Mouse (Mus musculus): ENCODE measurements around the gene D930048N14Rik. TPM values are rescaled to one million over a fixed set of nuclear protein-coding genes. Genes with fewer than 3 reads are reported as not detected.

The D930048N14Rik gene
- total and polyA plus RNA-seq, 3 experiments: 0.39 to 2.1 TPM; not detected in 1

DNA sequence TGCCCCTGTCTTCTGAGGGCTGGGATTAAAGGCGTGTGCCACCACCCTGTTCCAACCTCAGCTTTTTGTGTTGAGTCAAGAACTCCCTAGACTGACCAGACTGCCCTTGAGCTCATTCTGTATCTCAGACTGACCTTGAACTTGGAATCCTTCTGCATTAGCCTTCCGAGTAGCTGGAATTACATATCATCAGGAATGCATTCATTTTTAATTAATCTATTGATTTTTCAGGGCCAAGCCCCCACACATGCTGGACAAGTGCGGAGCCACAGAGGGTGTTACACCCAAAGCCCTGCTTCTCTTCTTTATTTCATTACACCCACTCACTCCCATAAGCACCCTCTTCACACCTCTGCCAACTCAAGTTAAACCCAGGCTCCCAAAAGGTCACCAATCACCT lies 17.0 kb upstream of the D930048N14Rik start:
- H3K4me1 ChIP-seq (ENCODE audit: control insufficient read depth in 1 of 2, insufficient read depth in 2 of 2, low read length in 2 of 2): peaks cover 12 to 57% of the 10 kb centered on the region in 2 experiments
- H3K27me3 ChIP-seq (ENCODE audit: control insufficient read depth in 1 of 2, insufficient read depth in 2 of 2, low read length in 2 of 2): no peaks in the 10 kb centered on the region
- no peak for TF ChIP-seq ELF1 (IDR thresholded peaks at IDR 0.05; ENCODE audit: low read depth, low read length)
- no peak overlapping the region for H3K4me3 ChIP-seq (ENCODE audit: control insufficient read depth in 1 of 2, insufficient read depth in 1 of 2, low read depth in 2 of 2, low read length in 2 of 2)
- H3K36me3 ChIP-seq (ENCODE audit: control insufficient read depth in 1 of 2, insufficient read depth in 2 of 2, low read length in 2 of 2): peaks cover 1 to 51% of the 10 kb centered on the region in 2 experiments; a peak in 2 of 4 replicates
- H3K79me2 ChIP-seq (ENCODE audit: control insufficient read depth, insufficient read depth, low read length, poor library complexity): peaks cover 36% of the 10 kb centered on the region
- H3K9me3 ChIP-seq (replicated peaks; ENCODE audit: insufficient read depth, low read length): no peaks in the 10 kb centered on the region
- H3K9ac ChIP-seq (ENCODE audit: control insufficient read depth, low read depth, low read length, poor library complexity, severe bottlenecking): no peak overlapping the region
- DNase-seq (ENCODE audit: low read depth, low spot score): no peak
- H3K27ac ChIP-seq (ENCODE audit: control insufficient read depth, low read depth, low read length): no peak overlapping the region

- peak overlapping the region; percentile 83 for H3K9ac ChIP-seq (ENCODE audit: control insufficient read depth, low read depth, low read length, poor library complexity, severe bottlenecking)
- peak overlapping the region; percentile 69 to 84 for H3K4me3 ChIP-seq (ENCODE audit: control insufficient read depth in 1 of 2, insufficient read depth in 1 of 2, low read depth in 2 of 2, low read length in 2 of 2)
- peaks cover 9 to 50% of the 10 kb centered on the region in 2 experiments for H3K4me1 ChIP-seq (ENCODE audit: control insufficient read depth in 1 of 2, insufficient read depth in 2 of 2, low read length in 2 of 2)
- no peaks in the 10 kb centered on the region for H3K9me3 ChIP-seq (replicated peaks; ENCODE audit: insufficient read depth, low read length)
- no peaks in the 10 kb centered on the region for H3K27me3 ChIP-seq (ENCODE audit: control insufficient read depth in 1 of 2, insufficient read depth in 2 of 2, low read length in 2 of 2)
- H3K79me2 ChIP-seq (ENCODE audit: control insufficient read depth, insufficient read depth, low read length, poor library complexity): peaks cover 34% of the 10 kb centered on the region
- H3K36me3 ChIP-seq (ENCODE audit: control insufficient read depth in 1 of 2, insufficient read depth in 2 of 2, low read length in 2 of 2): peaks cover 0 to 42% of the 10 kb centered on the region in 2 experiments; a peak in 2 of 4 replicates
- DNase-seq (ENCODE audit: low read depth, low spot score): peak; percentile 67
- peak overlapping the region; percentile 92 for H3K27ac ChIP-seq (ENCODE audit: control insufficient read depth, low read depth, low read length)
- TF ChIP-seq MXI1 (IDR thresholded peaks at IDR 0.05; ENCODE audit: low read depth, low read length): peak; percentile 92
- no peak for TF ChIP-seq GABPA (IDR thresholded peaks at IDR 0.05; ENCODE audit: low read depth, low read length)
- TF ChIP-seq ZKSCAN1 (IDR thresholded peaks at IDR 0.05; ENCODE audit: low read depth, low read length): no peak
- TF ChIP-seq MAX (IDR thresholded peaks at IDR 0.05; ENCODE audit: low read length): peak; percentile 85
- no peak for TF ChIP-seq ZMIZ1 (IDR thresholded peaks at IDR 0.05; ENCODE audit: low read depth, low read length)
- no peak for TF ChIP-seq UBTF (IDR thresholded peaks at IDR 0.05; ENCODE audit: borderline replicate concordance, insufficient read depth, low read depth, low read length)
- TF ChIP-seq MAZ (IDR thresholded peaks at IDR 0.05; ENCODE audit: low read depth, low read length): no peak
- TF ChIP-seq SIN3A (IDR thresholded peaks at IDR 0.05; ENCODE audit: low read length): peak; percentile 19; the same call in 1 of the 2 replicates
- TF ChIP-seq MYB (IDR thresholded peaks at IDR 0.05; ENCODE audit: low read depth, low read length): no peak
- no peak for TF ChIP-seq RCOR1 (IDR thresholded peaks at IDR 0.05; ENCODE audit: low read depth, low read length)
- TF ChIP-seq EP300 (IDR thresholded peaks at IDR 0.05; ENCODE audit: low read depth in 1 of 2, low read length in 2 of 2): no peak
- TF ChIP-seq JUND (IDR thresholded peaks at IDR 0.05; ENCODE audit: low read depth, low read length): no peak
- peak; percentile 62 for TF ChIP-seq GATA1 (IDR thresholded peaks at IDR 0.05; ENCODE audit: low read depth, low read length)
- TF ChIP-seq POLR2AphosphoS2 (IDR thresholded peaks at IDR 0.05; ENCODE audit: low read length): no peak
- no peak for TF ChIP-seq CHD2 (IDR thresholded peaks at IDR 0.05; ENCODE audit: low read length)
- TF ChIP-seq CHD1 (IDR thresholded peaks at IDR 0.05; ENCODE audit: low read depth, low read length): no peak
- TF ChIP-seq USF2 (IDR thresholded peaks at IDR 0.05; ENCODE audit: borderline replicate concordance in 1 of 2, insufficient read depth in 1 of 2, low read depth in 1 of 2, low read length in 2 of 2): no peak
- 0 out of 2 replicates have a peak, but pooled peaks have one; percentile 12 for TF ChIP-seq TAL1 (IDR thresholded peaks at IDR 0.05; ENCODE audit: low read length)
- TF ChIP-seq CTCF (IDR thresholded peaks at IDR 0.05 in 2 of 3, conservative IDR thresholded peaks at IDR 0.05 in 1 of 3; ENCODE audit: control insufficient read depth in 1 of 3, insufficient read depth in 1 of 3, low read depth in 2 of 3, low read length in 3 of 3, poor library complexity in 1 of 3, severe bottlenecking in 1 of 3): no peak
- TF ChIP-seq HCFC1 (IDR thresholded peaks at IDR 0.05; ENCODE audit: low read depth, low read length): no peak
- TF ChIP-seq MEF2A (IDR thresholded peaks at IDR 0.05; ENCODE audit: extremely low read depth, insufficient replicate concordance, low read depth, low read length, poor library complexity, severe bottlenecking): no peak
- TF ChIP-seq MAFK (IDR thresholded peaks at IDR 0.05; ENCODE audit: borderline replicate concordance, low read depth, low read length): no peak
- no peak for TF ChIP-seq ZC3H11A (IDR thresholded peaks at IDR 0.05; ENCODE audit: low read depth, low read length)
- peak; percentile 75; the same call in 1 of the 2 replicates for TF ChIP-seq BHLHE40 (IDR thresholded peaks at IDR 0.05; ENCODE audit: borderline replicate concordance, low read depth, low read length)
- peak; percentile 42; the same call in 1 of the 2 replicates for TF ChIP-seq USF1 (IDR thresholded peaks at IDR 0.05; ENCODE audit: low read depth, low read length)
- no peak for TF ChIP-seq POLR2AphosphoS5 (IDR thresholded peaks at IDR 0.05; ENCODE audit: borderline replicate concordance, low read depth, low read length)
- no peak for TF ChIP-seq POLR2A (IDR thresholded peaks at IDR 0.05; ENCODE audit: control insufficient read depth in 1 of 2, insufficient read depth in 1 of 2, low read depth in 1 of 2, low read length in 2 of 2, poor library complexity in 1 of 2)
- peak; percentile 84 for TF ChIP-seq MYC (IDR thresholded peaks at IDR 0.05; ENCODE audit: low read depth, low read length)
- TF ChIP-seq ETS1 (IDR thresholded peaks at IDR 0.05; ENCODE audit: low read depth, low read length): peak; percentile 13; the same call in 1 of the 2 replicates
These were observed 15.6 kb upstream of the D930048N14Rik start for GRCm38 (mm10) chr11:51635127-51635524.
